Mouse (Mus musculus) liver (tissue): Measurements from ENCODE around the gene Olfr560.

Source experiments
- DNase-seq: peaks from one replicate; pipeline ENCODE4 v3.0.0-alpha.2; 2020; ENCODE audit warnings: mixed read lengths

The Olfr560 gene

DNA sequence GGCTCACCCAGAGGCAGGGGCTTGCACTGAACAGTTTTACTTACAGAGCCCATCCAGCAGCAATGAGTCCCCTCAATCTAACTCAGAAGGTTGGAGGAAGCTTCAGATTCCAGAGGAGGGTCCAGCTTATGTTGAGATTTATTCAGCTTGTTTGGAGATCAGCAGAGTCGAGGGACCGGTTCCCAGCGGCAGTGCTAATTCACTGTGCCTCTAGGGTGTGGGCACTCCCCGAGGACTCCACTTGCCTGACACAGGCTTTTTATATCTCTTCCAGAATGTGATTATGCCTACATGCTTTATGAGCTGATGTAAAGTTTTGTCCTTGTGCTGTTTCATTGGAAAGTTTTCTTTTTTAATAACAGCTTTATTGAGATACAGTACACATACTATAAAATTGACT, at the start of gene Olfr560, which contains the start of gene Olfr78:
Olfr560 (minus strand) TSS at position 101 of the 400 bp plus-strand sequence.
Olfr78 (minus strand) TSS at position 206 of the 400 bp plus-strand sequence.
- DNase-seq: no peak

DNA sequence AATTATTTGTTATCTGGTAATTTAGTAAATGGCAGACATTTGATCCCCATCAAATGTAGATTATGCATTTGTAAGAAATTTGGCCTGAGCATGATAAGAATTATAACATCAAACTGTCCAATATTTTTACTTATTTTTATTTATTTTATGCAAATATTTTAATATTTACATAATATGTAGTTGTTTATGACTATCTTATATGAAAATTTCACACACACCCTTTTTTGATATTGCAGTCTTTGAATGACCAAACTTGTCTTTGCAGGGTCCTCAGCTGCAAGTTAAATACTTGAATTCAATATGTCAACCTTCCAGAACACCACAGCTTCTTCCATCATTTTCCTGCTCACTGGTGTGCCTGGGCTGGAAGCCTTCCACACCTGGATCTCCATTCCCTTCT, 44.0 kb upstream of the Olfr560 start, which contains the start of gene Olfr564:
Olfr564 (plus strand) TSS at position 301 of the 400 bp plus-strand sequence.
- DNase-seq: no peak

DNA sequence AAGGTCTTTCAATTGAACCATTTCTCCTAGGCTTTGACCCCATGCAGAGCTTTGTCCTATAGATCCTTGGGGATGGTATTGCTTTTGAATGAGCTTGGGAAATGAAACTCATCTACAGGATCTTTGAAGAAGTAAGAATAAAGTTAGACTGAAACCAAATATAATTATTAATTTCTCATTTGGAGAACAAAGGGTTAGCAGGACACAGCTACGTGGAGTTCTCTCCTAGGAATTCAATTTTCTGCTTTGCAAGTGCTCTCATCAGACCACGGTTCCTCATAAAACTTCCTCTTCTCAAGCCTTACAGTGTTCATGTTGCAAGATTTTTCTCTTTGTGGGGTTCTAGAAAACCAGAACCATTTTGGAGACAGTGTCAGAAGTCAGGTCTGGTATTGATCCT, 11.8 kb upstream of the Olfr560 start, which contains the start of gene Olfr561:
Olfr561 (plus strand) TSS at position 301 of the 400 bp plus-strand sequence.
- DNase-seq: no peak

DNA sequence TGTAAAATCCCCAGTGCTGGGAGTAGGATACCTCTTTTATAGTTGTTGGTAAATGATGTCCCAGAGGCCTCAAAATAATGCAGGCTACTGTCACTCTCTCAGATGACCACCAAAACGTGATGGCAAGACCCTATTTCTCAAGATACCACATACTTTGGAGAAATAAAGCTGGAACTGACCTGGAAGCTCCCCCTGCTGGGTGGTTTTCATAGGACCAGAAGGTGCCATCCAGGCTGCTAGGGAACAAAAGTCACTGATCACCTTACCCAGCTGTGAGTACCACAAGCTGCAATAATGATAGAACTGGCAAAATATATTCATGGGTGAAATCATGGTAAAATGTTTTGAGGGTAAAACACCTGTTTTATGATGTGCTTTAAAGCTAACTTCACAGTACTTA, 7.1 kb downstream of the Olfr560 start:
- no peak for DNase-seq

DNA sequence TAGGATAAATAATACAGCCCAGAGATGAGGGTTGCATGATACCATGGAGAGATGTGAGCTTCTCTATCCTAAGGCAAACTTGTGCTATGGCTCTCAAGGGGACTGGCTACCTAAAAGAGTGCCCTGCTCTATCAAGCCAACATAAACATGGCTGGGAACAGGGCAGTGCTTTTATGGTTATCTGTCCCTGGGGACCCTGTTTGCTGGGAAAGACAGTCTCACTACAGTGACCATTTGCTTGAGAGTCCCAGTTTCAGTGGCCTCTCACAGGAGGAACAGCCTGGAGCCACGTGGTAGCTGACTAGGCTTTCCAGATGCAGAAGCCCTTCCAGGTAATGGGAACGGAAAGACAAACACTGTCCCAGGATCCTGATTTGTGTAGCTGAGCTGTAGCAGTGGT, 21.5 kb downstream of the Olfr560 start:
- DNase-seq: no peak

DNA sequence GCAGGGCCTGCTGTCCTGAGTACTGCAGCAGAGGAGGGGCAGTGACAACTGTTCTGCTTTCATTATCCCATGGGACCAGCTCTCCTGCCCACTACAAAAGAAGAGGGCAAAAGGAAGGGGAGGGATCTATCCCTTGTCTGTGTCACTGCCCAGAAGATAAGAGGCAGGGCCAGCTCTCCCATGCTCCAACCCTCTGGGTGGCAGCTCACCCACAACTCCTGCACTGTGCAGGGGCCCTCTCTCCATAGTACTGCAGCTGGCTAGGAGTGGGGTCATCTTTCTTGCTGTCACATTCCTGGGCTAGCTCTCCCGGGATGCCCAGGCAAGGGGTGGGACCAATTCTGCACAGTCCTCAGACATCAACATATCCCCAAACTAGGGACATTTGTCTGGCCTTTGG, 25.4 kb downstream of the Olfr560 start:
- DNase-seq: no peak

DNA sequence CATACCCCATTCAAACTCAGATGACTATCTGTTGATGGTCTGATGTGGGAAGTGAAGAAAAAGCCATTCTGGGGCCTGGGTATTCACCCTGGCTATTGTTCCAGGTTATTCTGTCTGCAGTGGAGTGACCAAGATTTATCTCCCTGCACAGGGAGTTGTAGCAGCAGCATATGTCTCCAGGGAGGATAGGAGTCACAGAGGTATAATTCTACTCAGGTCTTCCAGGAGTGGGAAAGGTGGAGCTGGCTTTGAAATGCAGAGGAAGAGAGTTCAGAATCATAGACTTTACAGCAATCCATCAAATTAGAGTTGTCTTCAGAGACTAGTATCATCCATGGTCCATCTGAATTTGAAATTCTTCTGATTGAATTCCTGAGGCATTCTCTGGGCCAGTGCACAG, 31.8 kb downstream of the Olfr560 start, which contains the start of gene Olfr559:
Olfr559 (minus strand) TSS at position 101 of the 400 bp plus-strand sequence.
- no peak for DNase-seq

DNA sequence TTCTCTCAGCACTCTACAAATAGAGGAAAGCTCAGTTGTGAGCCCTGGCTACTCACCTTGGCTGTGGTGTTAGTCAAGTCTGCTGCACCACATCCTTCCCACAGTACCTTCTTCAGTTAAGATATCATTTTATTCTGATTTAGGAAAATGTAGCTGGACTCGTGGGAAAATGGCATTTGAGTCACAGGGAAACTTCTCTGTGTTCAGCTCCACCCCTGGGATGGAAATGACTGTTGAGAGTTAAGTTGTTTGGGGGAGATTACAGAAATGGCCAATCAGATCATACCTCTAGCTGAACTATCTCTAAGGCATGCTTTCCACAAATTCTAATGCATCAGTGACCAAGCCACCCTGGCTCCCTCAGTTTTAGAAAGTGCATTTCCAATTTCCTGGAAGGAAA, 40.2 kb downstream of the Olfr560 start, which contains the start of gene Olfr33:
Olfr33 (minus strand) TSS at position 101 of the 400 bp plus-strand sequence.
- DNase-seq: no peak

DNA sequence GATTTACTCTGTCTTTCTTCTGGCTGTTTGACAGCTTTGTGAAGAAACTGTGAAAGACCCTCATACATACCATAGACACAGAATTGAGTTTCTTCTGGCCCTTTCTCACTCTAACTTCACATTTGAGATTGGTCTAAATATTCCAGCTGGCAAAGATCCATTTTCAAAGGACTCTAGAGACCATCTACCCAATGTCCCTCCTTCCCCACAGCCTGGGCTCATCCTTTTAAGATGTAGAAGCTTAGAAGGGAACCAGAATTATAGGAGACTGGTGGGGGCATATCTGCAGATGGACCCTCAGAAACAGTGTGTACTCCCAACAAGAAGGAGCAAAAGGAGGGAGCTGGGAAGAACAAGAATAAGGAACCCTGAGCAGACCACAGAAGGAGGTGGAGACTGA, 57.3 kb downstream of the Olfr560 start, which contains the start of gene Olfr558:
Olfr558 (plus strand) TSS at position 301 of the 400 bp plus-strand sequence.
- DNase-seq: no peak
